Mouse (Mus musculus): ENCODE data around the gene Cdh19. TPM values are rescaled to one million over a fixed set of nuclear protein-coding genes. Genes with fewer than 3 reads are reported as not detected.

The Cdh19 gene
- polyA plus RNA-seq (2016; fragmentation: Nextera tagmentation; extraction: Ambion mirVana), result 0.88 and 1.3 TPM in 2 replicates

DNA sequence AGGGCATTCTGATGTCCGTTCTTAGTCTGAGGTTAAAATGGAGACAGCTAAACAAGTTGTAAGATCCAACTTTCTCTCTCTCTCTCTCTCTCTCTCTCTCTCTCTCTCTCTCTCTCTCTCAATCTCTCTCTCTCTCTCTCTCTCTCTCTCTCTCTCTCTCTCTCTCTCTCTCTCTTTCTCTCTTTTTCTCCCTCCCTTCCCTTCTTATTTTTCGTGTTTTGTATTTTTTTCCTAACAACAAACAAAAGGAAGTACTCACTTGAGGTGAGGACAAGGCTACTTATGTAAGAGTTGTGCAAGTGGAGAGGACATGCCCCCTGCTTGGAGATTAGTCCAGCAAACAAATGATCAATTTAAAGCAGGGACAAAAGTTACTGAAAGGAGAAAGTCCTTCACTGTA is at the start of gene Cdh19:
Cdh19 (minus strand) TSS at position 101 of the 400 bp plus-strand sequence.
- DNase-seq (ENCODE audit: low spot score), result no peak
- WGBS, result 14% methylated on average over 2 of the region's 2 CpGs
- H3K27ac ChIP-seq (replicated peaks), result no peak within 1 kb of the TSS; the same call in 1 of the 2 replicates
- no peaks in the 10 kb centered on the region for H3K36me3 ChIP-seq (replicated peaks)
- H3K9me3 ChIP-seq, result no peaks in the 10 kb centered on the region
- H3K27me3 ChIP-seq (replicated peaks; ENCODE audit: low read depth, poor library complexity, severe bottlenecking), result no peaks in the 10 kb centered on the region
- no peaks in the 10 kb centered on the region for H3K4me1 ChIP-seq
- H3K4me3 ChIP-seq, result no peak within 1 kb of the TSS

- H3K27ac ChIP-seq (replicated peaks), result no peak overlapping the region; the same call in 1 of the 2 replicates
- peak; percentile 43 for DNase-seq (ENCODE audit: low spot score)
Measured at GRCm38 (mm10) chr1:111020434-111021060, 43.2 kb upstream of the Cdh19 start.

GRCm38 (mm10) chr1:111017640-111018039 is 40.3 kb upstream of the Cdh19 start:
- Histone ChIP-seq H3K4me1 (peaks cover 7% of the 10 kb centered on the region), H3K36me3 (replicated peaks) (no peaks in the 10 kb centered on the region), H3K9me3 (no peaks in the 10 kb centered on the region), H3K27ac (replicated peaks) (no peak overlapping the region), H3K27me3 (replicated peaks; ENCODE audit: low read depth, poor library complexity, severe bottlenecking) (no peaks in the 10 kb centered on the region), H3K4me3 (no peak overlapping the region)
- DNase-seq (ENCODE audit: low spot score), result no peak

More at GRCm38 (mm10) chr1:111020434-111021060, 43.2 kb upstream of the Cdh19 start:
- WGBS, result 22% methylated on average over 3 of the region's 3 CpGs
- Histone ChIP-seq H3K36me3 (replicated peaks) (no peaks in the 10 kb centered on the region), H3K27me3 (replicated peaks; ENCODE audit: low read depth, poor library complexity, severe bottlenecking) (no peaks in the 10 kb centered on the region), H3K4me3 (no peak overlapping the region), H3K4me1 (peaks cover 7% of the 10 kb centered on the region), H3K9me3 (no peaks in the 10 kb centered on the region)

- H3K27ac ChIP-seq (replicated peaks), result no peak overlapping the region
Measured at GRCm38 (mm10) chr1:110989824-110990223, 12.4 kb upstream of the Cdh19 start.

GRCm38 (mm10) chr1:110969201-110969600 is 8.2 kb downstream of the Cdh19 start:
- Histone ChIP-seq H3K4me3 (no peak overlapping the region), H3K4me1 (no peaks in the 10 kb centered on the region), H3K27ac (replicated peaks) (no peak overlapping the region), H3K36me3 (replicated peaks) (no peaks in the 10 kb centered on the region), H3K27me3 (replicated peaks; ENCODE audit: low read depth, poor library complexity, severe bottlenecking) (no peaks in the 10 kb centered on the region), H3K9me3 (no peaks in the 10 kb centered on the region)
- 88% methylated on average over 2 of the region's 2 CpGs for WGBS
- DNase-seq (ENCODE audit: low spot score), result no peak

More at GRCm38 (mm10) chr1:110989824-110990223, 12.4 kb upstream of the Cdh19 start:
- no peaks in the 10 kb centered on the region for H3K9me3 ChIP-seq
- H3K4me1 ChIP-seq, result no peaks in the 10 kb centered on the region
- H3K36me3 ChIP-seq (replicated peaks), result no peaks in the 10 kb centered on the region
- no peaks in the 10 kb centered on the region for H3K27me3 ChIP-seq (replicated peaks; ENCODE audit: low read depth, poor library complexity, severe bottlenecking)
- no peak for DNase-seq (ENCODE audit: low spot score)
- H3K4me3 ChIP-seq, result no peak overlapping the region

- H3K27ac ChIP-seq (replicated peaks), result no peak overlapping the region; the same call in 1 of the 2 replicates
- no peak for DNase-seq (ENCODE audit: low spot score)
- H3K27me3 ChIP-seq (replicated peaks; ENCODE audit: low read depth, poor library complexity, severe bottlenecking), result no peaks in the 10 kb centered on the region
- H3K36me3 ChIP-seq (replicated peaks), result no peaks in the 10 kb centered on the region
- no peaks in the 10 kb centered on the region for H3K9me3 ChIP-seq
- 88% methylated on average over 1 of the region's 1 CpGs for WGBS
- no peaks in the 10 kb centered on the region for H3K4me1 ChIP-seq
- H3K4me3 ChIP-seq, result no peak overlapping the region
Measured at GRCm38 (mm10) chr1:110909752-110910151, 67.6 kb downstream of the Cdh19 start.

GRCm38 (mm10) chr1:110909218-110909617 is 68.2 kb downstream of the Cdh19 start:
- Histone ChIP-seq H3K36me3 (replicated peaks) (no peaks in the 10 kb centered on the region), H3K27me3 (replicated peaks; ENCODE audit: low read depth, poor library complexity, severe bottlenecking) (no peaks in the 10 kb centered on the region), H3K27ac (replicated peaks) (no peak overlapping the region; the same call in 1 of the 2 replicates), H3K9me3 (no peaks in the 10 kb centered on the region), H3K4me1 (no peaks in the 10 kb centered on the region), H3K4me3 (no peak overlapping the region)
- WGBS, result 44% methylated on average over 1 of the region's 1 CpGs
- no peak for DNase-seq (ENCODE audit: low spot score)

DNA sequence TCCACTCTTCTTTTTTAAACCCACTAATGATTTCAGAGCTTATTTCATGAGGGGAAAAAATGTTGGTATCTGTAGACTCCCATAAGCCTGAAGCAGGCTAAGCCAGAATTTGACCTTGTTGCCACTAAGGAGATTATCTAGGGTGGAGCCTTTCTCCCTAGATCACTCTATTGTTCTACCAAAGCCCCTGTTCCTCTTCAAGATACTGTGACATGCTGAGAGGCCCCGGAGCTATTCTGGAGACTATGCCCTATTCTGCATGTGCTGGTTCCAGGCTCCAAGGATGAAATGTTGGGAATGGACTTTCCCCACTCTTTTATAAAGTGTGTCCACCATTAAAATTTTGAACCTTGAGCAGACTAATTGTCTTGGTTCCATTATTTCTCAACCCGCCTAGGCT is 73.1 kb downstream of the Cdh19 start:
- H3K36me3 ChIP-seq (replicated peaks), result no peaks in the 10 kb centered on the region
- no peak overlapping the region for H3K4me3 ChIP-seq
- WGBS, result 77% methylated on average over 2 of the region's 2 CpGs
- DNase-seq (ENCODE audit: low spot score), result no peak
- no peaks in the 10 kb centered on the region for H3K9me3 ChIP-seq
- H3K27ac ChIP-seq (replicated peaks), result no peak overlapping the region
- H3K27me3 ChIP-seq (replicated peaks; ENCODE audit: low read depth, poor library complexity, severe bottlenecking), result no peaks in the 10 kb centered on the region
- no peaks in the 10 kb centered on the region for H3K4me1 ChIP-seq
